Mouse (Mus musculus) large intestine, adult 2 months (tissue): ENCODE measurements at regions not wholly inside any gene's neighbourhood (a gene's known extent, or its start where the extent isn't known, plus 50 kb on each side); places are given as distances from the start of the nearest gene placed in this dataset.

Experiments used
- DNase-seq: peaks from one replicate; pipeline ENCODE4 v3.0.0-alpha.2; 2012; ENCODE audit warnings: low read depth, low spot score
- WGBS: fragments of 180-500 bp; shearing (Covaris S2); methylation state at CpG from one replicate; pipeline ENCODE4 v1.1.7; 2018; 5-methylcytosine and 5-hydroxymethylcytosine counted together

GRCm38 (mm10) chr15:7678711-7679110 is 131.9 kb upstream of the Gdnf start:
- 86% methylated on average over 8 of the region's 8 CpGs for WGBS
- DNase-seq = no peak

GRCm38 (mm10) chr15:7681011-7681410 is 129.6 kb upstream of the Gdnf start:
- WGBS = 71% methylated on average over 4 of the region's 4 CpGs
- DNase-seq = no peak

GRCm38 (mm10) chr15:7683235-7683974 is 127.2 kb upstream of the Gdnf start:
- no peak for DNase-seq
- WGBS = 79% methylated on average over 8 of the region's 8 CpGs

- no peak for DNase-seq
- 56% methylated on average over 1 of the region's 1 CpGs for WGBS
These were observed 119.4 kb upstream of the Gdnf start for GRCm38 (mm10) chr15:7691251-7691650.

GRCm38 (mm10) chr15:7692096-7692495 is 118.5 kb upstream of the Gdnf start:
- 60% methylated on average over 3 of the region's 3 CpGs for whole genome bisulfite sequencing

GRCm38 (mm10) chr15:7694037-7694436 is 116.6 kb upstream of the Gdnf start:
- no peak for DNase-seq
- 61% methylated on average over 5 of the region's 5 CpGs for WGBS

More at GRCm38 (mm10) chr15:7692096-7692495, 118.5 kb upstream of the Gdnf start:
- no peak for DNase-seq

GRCm38 (mm10) chr15:7697724-7698123 is 112.9 kb upstream of the Gdnf start:
- DNase-seq = no peak
- WGBS = 63% methylated on average over 3 of the region's 3 CpGs

GRCm38 (mm10) chr15:7708836-7709235 is 101.8 kb upstream of the Gdnf start:
- 84% methylated on average over 5 of the region's 5 CpGs for WGBS
- DNase-seq = no peak

- no peak for DNase-seq
- 75% methylated on average over 1 of the region's 1 CpGs for WGBS
These were observed 96.0 kb upstream of the Gdnf start for GRCm38 (mm10) chr15:7714641-7715040.

GRCm38 (mm10) chr15:7716188-7716587 is 94.5 kb upstream of the Gdnf start:
- no peak for DNase-seq
- 69% methylated on average over 1 of the region's 1 CpGs for WGBS

GRCm38 (mm10) chr15:7723202-7723721 is 87.4 kb upstream of the Gdnf start:
- no peak for DNase-seq
- 40% methylated on average over 5 of the region's 5 CpGs for WGBS

- 87% methylated on average over 2 of the region's 2 CpGs for WGBS
- no peak for DNase-seq
These were observed 86.9 kb upstream of the Gdnf start for GRCm38 (mm10) chr15:7723770-7724169.

- 59% methylated on average over 4 of the region's 4 CpGs for WGBS
- DNase-seq = no peak
These were observed 85.1 kb upstream of the Gdnf start for GRCm38 (mm10) chr15:7725505-7725904.

GRCm38 (mm10) chr15:7747586-7747985 is 63.1 kb upstream of the Gdnf start:
- WGBS = 82% methylated on average over 4 of the region's 4 CpGs
- no peak for DNase-seq

GRCm38 (mm10) chr15:7750441-7750840 is 60.2 kb upstream of the Gdnf start:
- DNase-seq = no peak
- 67% methylated on average over 5 of the region's 5 CpGs for WGBS
